Mouse (Mus musculus) liver, postnatal 0 days (tissue): Measurements from ENCODE around the gene Gm9918.

Experiments
- CTCF ChIP-seq: sonication (generic); IDR thresholded peaks from 2 replicates; pipeline ENCODE4 v1.5.1; 2016; ENCODE audit warnings: antibody characterized with exemption, low read depth
- EP300 ChIP-seq: IDR thresholded peaks from 2 replicates; pipeline ENCODE4 v1.6.1; 2016; ENCODE audit warnings: antibody characterized with exemption, low read depth, mild to moderate bottlenecking

GRCm38 (mm10) chr15:102239851-102240250 lies 30.5 kb upstream of the Gm9918 start:
- TF ChIP-seq EP300 = no peak
- TF ChIP-seq CTCF = no peak
